Mouse (Mus musculus) midbrain, embryonic 15.5 days (tissue): ENCODE results near the gene Htr1d. TPM values are rescaled to one million over a fixed set of nuclear protein-coding genes. Genes with fewer than 3 reads are reported as not detected.

Experiments
- ATAC-seq: fragments of 200-750 bp; cut with Nextera tagmentation; replicated peaks from 2 replicates; pipeline ENCODE4 v1.8.0; 2017; ENCODE audit warnings: moderate TSS enrichment
- H3K27ac ChIP-seq: fragments of 300-500 bp; sonication (generic); 2 replicates; pipeline ENCODE4 v1.5.1; 2015; ENCODE audit warnings: mild to moderate bottlenecking, inconsistent platforms
- H3K27me3 ChIP-seq: fragments of 300-500 bp; sonication (generic); replicated peaks from 2 replicates; pipeline ENCODE4 v1.6.1; 2015; ENCODE audit warnings: inconsistent platforms
- H3K36me3 ChIP-seq: fragments of 300-500 bp; sonication (generic); replicated peaks from 2 replicates; pipeline ENCODE4 v1.6.1; 2015; ENCODE audit warnings: inconsistent platforms
- H3K4me1 ChIP-seq: fragments of 300-500 bp; sonication (generic); 2 replicates; pipeline ENCODE4 v1.6.1; 2015; ENCODE audit warnings: inconsistent platforms
- H3K4me2 ChIP-seq: fragments of 300-500 bp; sonication (generic); 2 replicates; pipeline ENCODE4 v1.6.1; 2015; ENCODE audit warnings: inconsistent platforms, mild to moderate bottlenecking, moderate library complexity
- H3K4me3 ChIP-seq: fragments of 300-500 bp; sonication (generic); 2 replicates; pipeline ENCODE4 v1.5.1; 2015; ENCODE audit warnings: mild to moderate bottlenecking, inconsistent platforms
- H3K9ac ChIP-seq: fragments of 300-500 bp; sonication (generic); 2 replicates; pipeline ENCODE4 v1.6.1; 2015; ENCODE audit warnings: mild to moderate bottlenecking, inconsistent platforms
- H3K9me3 ChIP-seq: fragments of 300-500 bp; sonication (generic); 2 replicates; pipeline ENCODE4 v1.6.1; 2016; ENCODE audit warnings: inconsistent platforms
- WGBS: fragments of 180-500 bp; shearing (Covaris S2); methylation state at CpG from one replicate; pipeline ENCODE4 v1.1.7; 2015; ENCODE audit warnings: mixed read lengths; 5-methylcytosine and 5-hydroxymethylcytosine counted together
- polyA plus RNA-seq: library from polyadenylated mRNA; unstranded; fragments of >200 nt; fragmentation: Nextera tagmentation; extraction: Ambion mirVana; gene quantifications from 2 replicates; pipeline ENCODE4 v1.2.1, GENCODE M21; 2015

Gene Htr1d
- polyA plus RNA-seq, 1 experiment from 2014 or later = 1.4 TPM

- peaks cover 14% of the 10 kb centered on the region; the same call in 1 of the 2 replicates for H3K27me3 ChIP-seq
- H3K4me1 ChIP-seq = peaks cover 7% of the 10 kb centered on the region; the same call in 1 of the 2 replicates
- 91% methylated on average over 6 of the region's 6 CpGs for WGBS
- H3K9me3 ChIP-seq = no peaks in the 10 kb centered on the region
- H3K36me3 ChIP-seq = no peaks in the 10 kb centered on the region
- no peak overlapping the region for H3K9ac ChIP-seq
- no peak overlapping the region for H3K27ac ChIP-seq
- no peak overlapping the region for H3K4me3 ChIP-seq
- no peak for ATAC-seq
- H3K4me2 ChIP-seq = no peak overlapping the region
Observed at GRCm38 (mm10) chr4:136456516-136457218, 33.3 kb downstream of the Htr1d start.

GRCm38 (mm10) chr4:136458276-136458675 is 35.0 kb downstream of the Htr1d start:
- H3K9me3 ChIP-seq = no peaks in the 10 kb centered on the region
- no peak overlapping the region for H3K9ac ChIP-seq
- peaks cover 20% of the 10 kb centered on the region; the same call in 1 of the 2 replicates for H3K27me3 ChIP-seq
- H3K4me3 ChIP-seq = no peak overlapping the region
- no peaks in the 10 kb centered on the region for H3K36me3 ChIP-seq
- no peak overlapping the region for H3K27ac ChIP-seq
- no peak overlapping the region for H3K4me2 ChIP-seq
- H3K4me1 ChIP-seq = peaks cover 16% of the 10 kb centered on the region
- ATAC-seq = no peak
- WGBS = 85% methylated on average over 7 of the region's 7 CpGs

GRCm38 (mm10) chr4:136459210-136459609 is 35.9 kb downstream of the Htr1d start:
- 78% methylated on average over 12 of the region's 12 CpGs for WGBS
- ATAC-seq = no peak
- H3K4me3 ChIP-seq = no peak overlapping the region

GRCm38 (mm10) chr4:136461206-136461605 is 37.9 kb downstream of the Htr1d start:
- no peaks in the 10 kb centered on the region for H3K9me3 ChIP-seq
- H3K4me1 ChIP-seq = peaks cover 14% of the 10 kb centered on the region
- no peaks in the 10 kb centered on the region for H3K36me3 ChIP-seq
- ATAC-seq = no peak
- no peak overlapping the region for H3K27ac ChIP-seq
- no peak overlapping the region for H3K4me2 ChIP-seq
- H3K4me3 ChIP-seq = no peak overlapping the region
- 43% methylated on average over 4 of the region's 4 CpGs for WGBS
- peaks cover 35% of the 10 kb centered on the region; the same call in 1 of the 2 replicates for H3K27me3 ChIP-seq
- no peak overlapping the region for H3K9ac ChIP-seq

More at GRCm38 (mm10) chr4:136459210-136459609, 35.9 kb downstream of the Htr1d start:
- Histone ChIP-seq H3K4me1 (peaks cover 18% of the 10 kb centered on the region), H3K4me2 (no peak overlapping the region), H3K9ac (no peak overlapping the region), H3K9me3 (no peaks in the 10 kb centered on the region), H3K27ac (no peak overlapping the region), H3K27me3 (peaks cover 29% of the 10 kb centered on the region; the same call in 1 of the 2 replicates), H3K36me3 (no peaks in the 10 kb centered on the region)

GRCm38 (mm10) chr4:136461761-136462085 is 38.4 kb downstream of the Htr1d start:
- Histone ChIP-seq H3K36me3 (no peaks in the 10 kb centered on the region), H3K27ac (no peak overlapping the region), H3K4me2 (peak overlapping the region; percentile 96), H3K27me3 (peaks cover 35% of the 10 kb centered on the region; the same call in 1 of the 2 replicates), H3K4me1 (peaks cover 14% of the 10 kb centered on the region), H3K9me3 (no peaks in the 10 kb centered on the region), H3K4me3 (peak overlapping the region; percentile 67), H3K9ac (peak overlapping the region; percentile 71)
- ATAC-seq = no peak
- 10% methylated on average over 6 of the region's 6 CpGs for WGBS

GRCm38 (mm10) chr4:136462086-136462838 is 38.9 kb downstream of the Htr1d start, which contains the start of gene 6030445D17Rik:
Gene 6030445D17Rik (plus strand): TSS chr4:136462250.
- Histone ChIP-seq H3K9me3 (no peaks in the 10 kb centered on the region), H3K36me3 (no peaks in the 10 kb centered on the region), H3K27me3 (peaks cover 35% of the 10 kb centered on the region; the same call in 1 of the 2 replicates), H3K4me1 (peaks cover 14% of the 10 kb centered on the region), H3K4me3 (peak within 1 kb of the TSS; percentile 67), H3K9ac (peak within 1 kb of the TSS; percentile 71), H3K27ac (peak within 1 kb of the TSS; percentile 46; the same call in 1 of the 2 replicates), H3K4me2 (peak within 1 kb of the TSS; percentile 96)
- peak; percentile 87 for ATAC-seq
- WGBS = under 1% methylated on average over 60 of the region's 64 CpGs

GRCm38 (mm10) chr4:136462839-136463178 is 39.5 kb downstream of the Htr1d start:
- Histone ChIP-seq H3K9ac (peak overlapping the region; percentile 71; the same call in 1 of the 2 replicates), H3K36me3 (no peaks in the 10 kb centered on the region), H3K27ac (0 out of 2 replicates have a peak overlapping the region, but pooled peaks have one; percentile 46), H3K4me1 (peaks cover 14% of the 10 kb centered on the region), H3K9me3 (no peaks in the 10 kb centered on the region), H3K27me3 (peaks cover 35% of the 10 kb centered on the region; the same call in 1 of the 2 replicates), H3K4me2 (peak overlapping the region; percentile 96), H3K4me3 (peak overlapping the region; percentile 67)
- ATAC-seq = peak; percentile 83
- under 1% methylated on average over 8 of the region's 8 CpGs for WGBS

GRCm38 (mm10) chr4:136463436-136463835 is 40.1 kb downstream of the Htr1d start:
- 12% methylated on average over 9 of the region's 9 CpGs for WGBS

GRCm38 (mm10) chr4:136466226-136466625 is 42.9 kb downstream of the Htr1d start:
- H3K4me1 ChIP-seq = peaks cover 22% of the 10 kb centered on the region
- H3K9ac ChIP-seq = no peak overlapping the region
- H3K4me2 ChIP-seq = no peak overlapping the region
- ATAC-seq = no peak
- 77% methylated on average over 4 of the region's 4 CpGs for WGBS
- H3K27me3 ChIP-seq = peaks cover 25% of the 10 kb centered on the region; the same call in 1 of the 2 replicates
- H3K9me3 ChIP-seq = no peaks in the 10 kb centered on the region
- no peaks in the 10 kb centered on the region for H3K36me3 ChIP-seq
- no peak overlapping the region for H3K27ac ChIP-seq
- no peak overlapping the region for H3K4me3 ChIP-seq

More at GRCm38 (mm10) chr4:136463436-136463835, 40.1 kb downstream of the Htr1d start:
- Histone ChIP-seq H3K9me3 (no peaks in the 10 kb centered on the region), H3K9ac (no peak overlapping the region), H3K4me2 (peak overlapping the region; percentile 96), H3K4me3 (peak overlapping the region; percentile 67), H3K27ac (no peak overlapping the region), H3K4me1 (peaks cover 14% of the 10 kb centered on the region), H3K36me3 (no peaks in the 10 kb centered on the region), H3K27me3 (peaks cover 35% of the 10 kb centered on the region; the same call in 1 of the 2 replicates)
- ATAC-seq = no peak

GRCm38 (mm10) chr4:136468553-136469327 is 45.4 kb downstream of the Htr1d start:
- H3K4me2 ChIP-seq = no peak overlapping the region
- peak; percentile 22; the same call in 1 of the 2 replicates for ATAC-seq
- H3K36me3 ChIP-seq = no peaks in the 10 kb centered on the region
- H3K27ac ChIP-seq = peak overlapping the region; percentile 96; the same call in 1 of the 2 replicates
- WGBS = 70% methylated on average over 14 of the region's 14 CpGs
- H3K9ac ChIP-seq = no peak overlapping the region
- peaks cover 16% of the 10 kb centered on the region for H3K4me1 ChIP-seq
- H3K9me3 ChIP-seq = no peaks in the 10 kb centered on the region
- no peak overlapping the region for H3K4me3 ChIP-seq
- peaks cover 10% of the 10 kb centered on the region; the same call in 1 of the 2 replicates for H3K27me3 ChIP-seq

- peaks cover 16% of the 10 kb centered on the region for H3K4me1 ChIP-seq
- ATAC-seq = peak; percentile 96
- peak within 1 kb of the TSS; percentile 53 for H3K9ac ChIP-seq
- peak within 1 kb of the TSS; percentile 95 for H3K4me3 ChIP-seq
- 2% methylated on average over 36 of the region's 36 CpGs for WGBS
- H3K4me2 ChIP-seq = peak within 1 kb of the TSS; percentile 62
- no peaks in the 10 kb centered on the region for H3K9me3 ChIP-seq
- H3K27ac ChIP-seq = peak within 1 kb of the TSS; percentile 96
- peaks cover 3% of the 10 kb centered on the region; the same call in 1 of the 2 replicates for H3K27me3 ChIP-seq
- H3K36me3 ChIP-seq = no peaks in the 10 kb centered on the region
Observed at GRCm38 (mm10) chr4:136469371-136469903, 46.1 kb downstream of the Htr1d start, which contains the start of gene Luzp1. Gene Luzp1 (plus strand): TSS chr4:136469761.
